Mouse (Mus musculus): Measurements from ENCODE around the gene Gsg1l2. TPM values are rescaled to one million over a fixed set of nuclear protein-coding genes. Genes with fewer than 3 reads are reported as not detected.
A peak's percentile ranks its signal among the peaks of the same experiment; 100 is the strongest.

Gene Gsg1l2
- polyA plus RNA-seq, 1 experiment from 2014 or later = not detected

GRCm38 (mm10) chr11:67772577-67772976 is 1.8 kb upstream of the Gsg1l2 start:
- H3K9me3 ChIP-seq (replicated peaks) = no peaks in the 10 kb centered on the region
- no peak for ATAC-seq (ENCODE audit: low FRiP score)
- no peaks in the 10 kb centered on the region for H3K27me3 ChIP-seq
- no peaks in the 10 kb centered on the region for H3K36me3 ChIP-seq
- H3K4me3 ChIP-seq = no peak overlapping the region
- no peak overlapping the region for H3K4me2 ChIP-seq (replicated peaks)
- no peak overlapping the region for H3K27ac ChIP-seq
- no peaks in the 10 kb centered on the region for H3K4me1 ChIP-seq
- H3K9ac ChIP-seq = no peak overlapping the region
- 28% methylated on average over 7 of the region's 8 CpGs for WGBS

- H3K9me3 ChIP-seq (replicated peaks) = no peaks in the 10 kb centered on the region
- 87% methylated on average over 11 of the region's 11 CpGs for WGBS
- no peak for ATAC-seq (ENCODE audit: low FRiP score)
- no peaks in the 10 kb centered on the region for H3K27me3 ChIP-seq
- H3K4me3 ChIP-seq = no peak overlapping the region
- no peaks in the 10 kb centered on the region for H3K4me1 ChIP-seq
- no peak overlapping the region for H3K4me2 ChIP-seq (replicated peaks)
- no peak overlapping the region for H3K27ac ChIP-seq
- H3K36me3 ChIP-seq = no peaks in the 10 kb centered on the region
- no peak overlapping the region for H3K9ac ChIP-seq
Observed at GRCm38 (mm10) chr11:67790182-67790581, 15.8 kb downstream of the Gsg1l2 start.

GRCm38 (mm10) chr11:67797931-67798330 is 23.5 kb downstream of the Gsg1l2 start, which contains the start of gene Dhrs7c:
Gene Dhrs7c, plus strand, starts transcription at chr11:67798187.
- Histone ChIP-seq H3K9me3 (replicated peaks) (no peaks in the 10 kb centered on the region), H3K9ac (no peak within 1 kb of the TSS), H3K4me2 (replicated peaks) (no peak within 1 kb of the TSS), H3K27ac (no peak within 1 kb of the TSS), H3K4me3 (no peak within 1 kb of the TSS), H3K36me3 (no peaks in the 10 kb centered on the region), H3K4me1 (no peaks in the 10 kb centered on the region), H3K27me3 (no peaks in the 10 kb centered on the region)
- no peak for ATAC-seq (ENCODE audit: low FRiP score)
- 87% methylated on average over 7 of the region's 7 CpGs for WGBS

GRCm38 (mm10) chr11:67800130-67800723 is 25.8 kb downstream of the Gsg1l2 start:
- no peaks in the 10 kb centered on the region for H3K27me3 ChIP-seq
- no peak for ATAC-seq (ENCODE audit: low FRiP score)
- no peak overlapping the region for H3K9ac ChIP-seq
- H3K4me2 ChIP-seq (replicated peaks) = no peak overlapping the region
- no peaks in the 10 kb centered on the region for H3K36me3 ChIP-seq
- no peak overlapping the region for H3K4me3 ChIP-seq
- H3K27ac ChIP-seq = no peak overlapping the region
- no peaks in the 10 kb centered on the region for H3K9me3 ChIP-seq (replicated peaks)
- H3K4me1 ChIP-seq = no peaks in the 10 kb centered on the region

GRCm38 (mm10) chr11:67801169-67801568 is 26.8 kb downstream of the Gsg1l2 start:
- no peaks in the 10 kb centered on the region for H3K4me1 ChIP-seq
- no peak overlapping the region for H3K4me2 ChIP-seq (replicated peaks)
- H3K27ac ChIP-seq = no peak overlapping the region
- no peak overlapping the region for H3K9ac ChIP-seq
- no peaks in the 10 kb centered on the region for H3K27me3 ChIP-seq
- H3K36me3 ChIP-seq = no peaks in the 10 kb centered on the region
- no peaks in the 10 kb centered on the region for H3K9me3 ChIP-seq (replicated peaks)
- ATAC-seq (ENCODE audit: low FRiP score) = no peak
- no peak overlapping the region for H3K4me3 ChIP-seq
- 82% methylated on average over 8 of the region's 8 CpGs for WGBS

- Histone ChIP-seq H3K9me3 (replicated peaks) (no peaks in the 10 kb centered on the region), H3K4me1 (no peaks in the 10 kb centered on the region), H3K27ac (no peak overlapping the region), H3K4me2 (replicated peaks) (no peak overlapping the region), H3K36me3 (no peaks in the 10 kb centered on the region), H3K27me3 (no peaks in the 10 kb centered on the region), H3K4me3 (no peak overlapping the region), H3K9ac (no peak overlapping the region)
- no peak for ATAC-seq (ENCODE audit: low FRiP score)
- WGBS = 93% methylated on average over 1 of the region's 1 CpGs
Observed at GRCm38 (mm10) chr11:67805538-67805937, 31.1 kb downstream of the Gsg1l2 start.

- WGBS = 84% methylated on average over 11 of the region's 11 CpGs
- Histone ChIP-seq H3K4me2 (replicated peaks) (no peak overlapping the region), H3K27me3 (no peaks in the 10 kb centered on the region), H3K9me3 (replicated peaks) (no peaks in the 10 kb centered on the region), H3K4me1 (no peaks in the 10 kb centered on the region), H3K4me3 (no peak overlapping the region), H3K36me3 (no peaks in the 10 kb centered on the region), H3K9ac (no peak overlapping the region), H3K27ac (no peak overlapping the region)
- no peak for ATAC-seq (ENCODE audit: low FRiP score)
Observed at GRCm38 (mm10) chr11:67806832-67807597, 32.6 kb downstream of the Gsg1l2 start.

- no peak overlapping the region for H3K9ac ChIP-seq
- WGBS = 82% methylated on average over 5 of the region's 5 CpGs
- H3K9me3 ChIP-seq (replicated peaks) = no peaks in the 10 kb centered on the region
- H3K27ac ChIP-seq = no peak overlapping the region
- no peak overlapping the region for H3K4me2 ChIP-seq (replicated peaks)
- no peaks in the 10 kb centered on the region for H3K27me3 ChIP-seq
- ATAC-seq (ENCODE audit: low FRiP score) = no peak
- no peaks in the 10 kb centered on the region for H3K36me3 ChIP-seq
- no peak overlapping the region for H3K4me3 ChIP-seq
- no peaks in the 10 kb centered on the region for H3K4me1 ChIP-seq
Observed at GRCm38 (mm10) chr11:67808051-67808450, 33.6 kb downstream of the Gsg1l2 start.

GRCm38 (mm10) chr11:67811535-67811934 is 37.1 kb downstream of the Gsg1l2 start:
- H3K9ac ChIP-seq = no peak overlapping the region
- no peak overlapping the region for H3K27ac ChIP-seq
- no peaks in the 10 kb centered on the region for H3K27me3 ChIP-seq
- H3K9me3 ChIP-seq (replicated peaks) = no peaks in the 10 kb centered on the region
- no peak overlapping the region for H3K4me3 ChIP-seq
- no peak overlapping the region for H3K4me2 ChIP-seq (replicated peaks)
- WGBS = 80% methylated on average over 6 of the region's 6 CpGs
- no peak for ATAC-seq (ENCODE audit: low FRiP score)
- no peaks in the 10 kb centered on the region for H3K36me3 ChIP-seq
- no peaks in the 10 kb centered on the region for H3K4me1 ChIP-seq

- Histone ChIP-seq H3K4me3 (no peak overlapping the region), H3K4me2 (replicated peaks) (peak overlapping the region; percentile 33), H3K9me3 (replicated peaks) (no peaks in the 10 kb centered on the region), H3K36me3 (no peaks in the 10 kb centered on the region), H3K4me1 (peaks cover 5% of the 10 kb centered on the region), H3K9ac (no peak overlapping the region), H3K27me3 (no peaks in the 10 kb centered on the region), H3K27ac (no peak overlapping the region)
- ATAC-seq (ENCODE audit: low FRiP score) = no peak
- 21% methylated on average over 5 of the region's 5 CpGs for WGBS
Observed at GRCm38 (mm10) chr11:67819604-67820003, 45.2 kb downstream of the Gsg1l2 start.

GRCm38 (mm10) chr11:67820221-67820620 is 45.8 kb downstream of the Gsg1l2 start:
- Histone ChIP-seq H3K4me1 (peaks cover 5% of the 10 kb centered on the region), H3K27me3 (no peaks in the 10 kb centered on the region), H3K36me3 (no peaks in the 10 kb centered on the region), H3K9me3 (replicated peaks) (no peaks in the 10 kb centered on the region), H3K4me3 (no peak overlapping the region), H3K4me2 (replicated peaks) (0 out of 2 replicates have a peak overlapping the region, but pooled peaks have one; percentile 33), H3K9ac (no peak overlapping the region), H3K27ac (no peak overlapping the region)
- no peak for ATAC-seq (ENCODE audit: low FRiP score)
- 18% methylated on average over 4 of the region's 4 CpGs for WGBS

- H3K9me3 ChIP-seq (replicated peaks) = no peaks in the 10 kb centered on the region
- no peak overlapping the region for H3K9ac ChIP-seq
- no peaks in the 10 kb centered on the region for H3K27me3 ChIP-seq
- ATAC-seq (ENCODE audit: low FRiP score) = no peak
- H3K4me3 ChIP-seq = no peak overlapping the region
- no peaks in the 10 kb centered on the region for H3K36me3 ChIP-seq
- no peak overlapping the region for H3K27ac ChIP-seq
- WGBS = 92% methylated on average over 6 of the region's 6 CpGs
- H3K4me1 ChIP-seq = peaks cover 5% of the 10 kb centered on the region
- H3K4me2 ChIP-seq (replicated peaks) = no peak overlapping the region
Observed at GRCm38 (mm10) chr11:67821560-67821959, 47.2 kb downstream of the Gsg1l2 start.
